Comparison of ENCODE assay signal across 19 mouse cellular contexts in the genomic region with DNA sequence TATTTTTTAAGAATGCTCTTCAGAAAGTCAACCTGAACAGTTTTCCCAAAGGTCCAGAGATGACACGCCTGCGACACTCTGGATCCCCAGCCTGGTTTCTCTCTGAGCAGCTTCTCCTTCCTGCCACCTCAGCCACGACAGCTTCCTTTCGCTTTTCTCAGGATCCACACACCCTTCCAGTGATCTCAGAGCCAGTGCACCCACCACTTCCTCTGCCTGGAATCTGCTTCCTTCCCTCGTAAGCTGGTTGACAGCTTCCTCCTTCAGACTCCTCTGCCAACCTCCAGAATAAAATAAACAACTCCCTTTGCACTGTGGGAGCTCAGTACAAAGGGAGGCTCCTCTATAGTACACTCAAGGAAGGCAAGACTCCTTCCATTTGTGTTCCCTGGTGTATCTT. TPM values are rescaled to one million over a fixed set of nuclear protein-coding genes. Genes with fewer than 3 reads are reported as not detected.
DNase-seq lines count a peak whose midpoint lies in the region; ATAC-seq and TF ChIP-seq lines count a peak whose summit lies in the region.
"Had no signal": no experiment of that assay in that cellular context is flagged by ENCODE, and none has a peak within 500 bp of the region (broad histone marks: within the 10 kb centered on the region; RNA-seq: fewer than 3 reads in every experiment).

No protein-coding gene starts in this region.

- H3K9ac ChIP-seq in heart, embryonic 11.5 days (ENCODE audit: low read depth, low read length): no peak overlapping the region
- H3K9ac ChIP-seq in liver, adult 2 months (ENCODE audit: low read depth, low read length): no peak overlapping the region
- H3K9ac ChIP-seq in liver, embryonic 12.5 days: no peak overlapping the region
- H3K9ac ChIP-seq in lung, embryonic 14.5 days: no peak overlapping the region
- H3K9ac ChIP-seq: heart, embryonic 15.5 days; hindbrain, embryonic 12.5 days; limb, embryonic 15.5 days; neural tube, embryonic 15.5 days had no signal

- ATAC-seq in heart, embryonic 11.5 days (replicated peaks; ENCODE audit: insufficient number of reproducible peaks, low FRiP score, low TSS enrichment): no peak
- ATAC-seq in liver, embryonic 12.5 days: no peak
- ATAC-seq in lung, embryonic 14.5 days (ENCODE audit: insufficient read depth): no peak
- peak; percentile 74 for ATAC-seq in megakaryocyte, adult 5-6 weeks (ENCODE audit: poor library complexity, severe bottlenecking)
- no peak for ATAC-seq in inflammation-experienced regulatory T-cells, adult 6 months
- ATAC-seq: forebrain, embryonic 16.5 days; intestine, postnatal 0 days had no signal

- no peak overlapping the region for H3K4me3 ChIP-seq in heart, embryonic 11.5 days (ENCODE audit: low read depth, low read length)
- H3K4me3 ChIP-seq in liver, adult 2 months (ENCODE audit: insufficient read depth, low read depth, low read length): no peak overlapping the region
- no peak overlapping the region for H3K4me3 ChIP-seq in liver, embryonic 12.5 days
- no peak overlapping the region for H3K4me3 ChIP-seq in lung, embryonic 14.5 days (ENCODE audit: low read depth, low read length)
- H3K4me3 ChIP-seq: embryonic facial prominence, embryonic 10.5 days; erythroblast, embryonic 14.5 days; heart, embryonic 15.5 days; hindbrain, embryonic 12.5 days; limb, embryonic 15.5 days; neural tube, embryonic 15.5 days had no signal

- H3K36me3 ChIP-seq in heart, embryonic 11.5 days (ENCODE audit: control insufficient read depth, insufficient read depth, low read length): no peaks in the 10 kb centered on the region
- no peaks in the 10 kb centered on the region for H3K36me3 ChIP-seq in liver, adult 2 months (ENCODE audit: control insufficient read depth, insufficient read depth, low read length)
- no peaks in the 10 kb centered on the region for H3K36me3 ChIP-seq in liver, embryonic 12.5 days
- H3K36me3 ChIP-seq in lung, embryonic 14.5 days (ENCODE audit: insufficient read depth): no peaks in the 10 kb centered on the region
- H3K36me3 ChIP-seq: embryonic facial prominence, embryonic 10.5 days; heart, embryonic 15.5 days; hindbrain, embryonic 12.5 days; limb, embryonic 15.5 days; neural tube, embryonic 15.5 days had no signal

- H3K27ac ChIP-seq in heart, embryonic 11.5 days (ENCODE audit: low read depth, low read length): no peak overlapping the region
- H3K27ac ChIP-seq in liver, adult 2 months (replicated peaks; ENCODE audit: insufficient read depth, low read depth, low read length): no peak overlapping the region
- H3K27ac ChIP-seq in liver, embryonic 12.5 days: no peak overlapping the region
- 0 out of 2 replicates have a peak overlapping the region, but pooled peaks have one; percentile 43 for H3K27ac ChIP-seq in lung, embryonic 14.5 days (ENCODE audit: low read depth)
- H3K27ac ChIP-seq: embryonic facial prominence, embryonic 10.5 days; heart, embryonic 15.5 days; hindbrain, embryonic 12.5 days; limb, embryonic 15.5 days; neural tube, embryonic 15.5 days had no signal

- TF ChIP-seq CTCF in liver, adult 2 months (IDR thresholded peaks at IDR 0.05; ENCODE audit: low read depth, low read length): no peak
- TF ChIP-seq CTCF in lung, embryonic 14.5 days (IDR thresholded peaks at IDR 0.05; ENCODE audit: low read depth): no peak

- 0 out of 2 replicates have a peak, but pooled peaks cover 3% of the 10 kb centered on the region for H3K27me3 ChIP-seq in heart, embryonic 11.5 days (ENCODE audit: control insufficient read depth, insufficient read depth, low read length)
- H3K27me3 ChIP-seq in liver, adult 2 months (ENCODE audit: control insufficient read depth, insufficient read depth, low read length): no peaks in the 10 kb centered on the region
- H3K27me3 ChIP-seq in liver, embryonic 12.5 days (replicated peaks): peaks cover 10% of the 10 kb centered on the region; the same call in 1 of the 2 replicates
- H3K27me3 ChIP-seq in lung, embryonic 14.5 days (ENCODE audit: insufficient read depth, low read length): no peaks in the 10 kb centered on the region
- H3K27me3 ChIP-seq: neural tube, embryonic 15.5 days had no signal

- peaks cover 4% of the 10 kb centered on the region for H3K4me1 ChIP-seq in heart, embryonic 11.5 days (ENCODE audit: control insufficient read depth, insufficient read depth, low read length)
- H3K4me1 ChIP-seq in liver, adult 2 months (ENCODE audit: control insufficient read depth, insufficient read depth, low read length): no peaks in the 10 kb centered on the region; the same call in 1 of the 2 replicates
- H3K4me1 ChIP-seq in liver, embryonic 12.5 days: 0 out of 2 replicates have a peak, but pooled peaks cover 6% of the 10 kb centered on the region
- no peaks in the 10 kb centered on the region for H3K4me1 ChIP-seq in lung, embryonic 14.5 days (ENCODE audit: insufficient read depth)
- H3K4me1 ChIP-seq: hindbrain, embryonic 12.5 days; limb, embryonic 15.5 days; neural tube, embryonic 15.5 days had no signal

- no peaks in the 10 kb centered on the region for H3K79me2 ChIP-seq in liver, adult 2 months (ENCODE audit: control insufficient read depth, insufficient read depth, low read length)

- DNase-seq in heart, adult 11 months: peak; percentile 96
- DNase-seq in liver, adult 2 months (ENCODE audit: extremely low read depth, low read depth, low spot score): peak; percentile 24
- DNase-seq in lung, embryonic 14.5 days: peak; percentile 47
- DNase-seq in ovary, postnatal 14 days (ENCODE audit: low spot score): no peak
- DNase-seq: adrenal gland, postnatal 36 days; cerebellum, postnatal 25 days had no signal

- no peaks in the 10 kb centered on the region for H3K9me3 ChIP-seq in heart, embryonic 11.5 days (replicated peaks; ENCODE audit: control insufficient read depth, low read length)
- no peaks in the 10 kb centered on the region for H3K9me3 ChIP-seq in liver, embryonic 12.5 days (replicated peaks)
- no peaks in the 10 kb centered on the region for H3K9me3 ChIP-seq in lung, embryonic 14.5 days (ENCODE audit: low read depth, low read length)
- H3K9me3 ChIP-seq: embryonic facial prominence, embryonic 10.5 days; heart, embryonic 15.5 days; hindbrain, embryonic 12.5 days; limb, embryonic 15.5 days; neural tube, embryonic 15.5 days had no signal

- 52% methylated on average over 5 of the region's 5 CpGs for WGBS in heart, embryonic 11.5 days (ENCODE audit: insufficient replicate concordance)
- WGBS in liver, adult 2 months: 52% methylated on average over 5 of the region's 5 CpGs
- 18% methylated on average over 5 of the region's 5 CpGs for WGBS in liver, embryonic 12.5 days (ENCODE audit: insufficient replicate concordance)
- WGBS in lung, embryonic 14.5 days: 42% methylated on average over 5 of the region's 5 CpGs

- H3K4me2 ChIP-seq in heart, embryonic 11.5 days: no peak overlapping the region
- no peak overlapping the region for H3K4me2 ChIP-seq in liver, embryonic 12.5 days
- no peak overlapping the region for H3K4me2 ChIP-seq in lung, embryonic 14.5 days
- H3K4me2 ChIP-seq: heart, embryonic 15.5 days; hindbrain, embryonic 12.5 days; limb, embryonic 15.5 days; midbrain, embryonic 11.5 days; neural tube, embryonic 15.5 days had no signal

- TF ChIP-seq POLR2A in liver, adult 2 months (IDR thresholded peaks at IDR 0.05; ENCODE audit: extremely low read depth, insufficient read depth, low read length): no peak

RNA-seq across cellular contexts. Expression of a gene that starts 27.1 kb away (rescaled TPM):
- 3.2 and 3.9 TPM in 2 replicates for polyA plus RNA-seq in heart, embryonic 11.5 days (2014; fragmentation: Nextera tagmentation; extraction: Ambion mirVana)
- 5.5 and 7.6 TPM in 2 replicates for total RNA-seq in liver, adult 2 months (2014; rRNA removed)
- 3.3 and 7.0 TPM in 2 replicates for polyA plus RNA-seq in liver, adult 2 months (2012; rRNA removed)
- 10.6 TPM in 2 replicates for polyA plus RNA-seq in liver, embryonic 12.5 days (2016; fragmentation: Nextera tagmentation; extraction: Ambion mirVana)
- 8.5 and 10.1 TPM in 2 replicates for polyA plus RNA-seq in lung, embryonic 14.5 days (2014; fragmentation: Nextera tagmentation; extraction: Ambion mirVana)
- 167 and 175 TPM in 2 replicates for total RNA-seq in megakaryocyte, adult 5-6 weeks (2015)
- 282 and 289 TPM in 2 replicates for total RNA-seq in megakaryocyte, adult 5-6 weeks (2017)
- 10 to 100 TPM; 14.7 to 24.6 (median 20.5) TPM for polyA plus RNA-seq in inflammation-experienced regulatory T-cells, adult 6 months (2017; shearing (Covaris generic))
